Mouse (Mus musculus) cerebellum, adult 2 months (tissue): ENCODE measurements around the gene Sept10. TPM values are rescaled to one million over a fixed set of nuclear protein-coding genes. Genes with fewer than 3 reads are reported as not detected.

Experiments
- DNase-seq, 2 experiments: peaks; one replicate each; pipeline ENCODE4 v3.0.0; 2021
- H3K27ac ChIP-seq: fragments of 200-500 bp; 2 replicates; pipeline ENCODE4 v1.5.1; 2012; ENCODE audit warnings: low read length, control low read depth, inconsistent platforms; ENCODE audit not compliant: insufficient read depth
- H3K27me3 ChIP-seq: fragments of 200-500 bp; 2 replicates; pipeline ENCODE4 v1.6.1; 2012; ENCODE audit warnings: inconsistent platforms, mild to moderate bottlenecking, low read length, moderate library complexity; ENCODE audit not compliant: control insufficient read depth, insufficient read depth
- H3K4me1 ChIP-seq: fragments of 200-500 bp; 2 replicates; pipeline ENCODE4 v1.6.1; 2011; ENCODE audit warnings: low read length; ENCODE audit not compliant: control insufficient read depth, insufficient read depth
- H3K4me3 ChIP-seq: fragments of 200-500 bp; replicated peaks from 2 replicates; pipeline ENCODE3; 2011; ENCODE audit warnings: mild to moderate bottlenecking, low read depth, low read length, control low read depth; ENCODE audit not compliant: insufficient read depth
- CTCF ChIP-seq: fragments of 200-500 bp; IDR thresholded peaks from 2 replicates; pipeline ENCODE4 v1.5.1; 2011; ENCODE audit warnings: low read depth, mild to moderate bottlenecking, control low read depth, low read length, moderate library complexity, borderline replicate concordance; ENCODE audit not compliant: insufficient read depth
- POLR2A ChIP-seq: fragments of 200-500 bp; IDR thresholded peaks from 2 replicates; pipeline ENCODE4 v1.6.1; 2011; ENCODE audit warnings: low read length, control low read depth, borderline replicate concordance; ENCODE audit not compliant: insufficient read depth
- WGBS: fragments of 180-500 bp; shearing (Covaris S2); methylation state at CpG from one replicate; pipeline ENCODE4 v1.1.7; 2018; 5-methylcytosine and 5-hydroxymethylcytosine counted together
- polyA plus RNA-seq: library from polyadenylated mRNA; depleted of rRNA; stranded (reverse); fragments of >200 nt; gene quantifications from 2 replicates; pipeline ENCODE4 v1.2.3, GENCODE M21; 2012

Sept10 gene
- polyA plus RNA-seq, 1 experiment: 8.5 TPM

- TF ChIP-seq CTCF (no peak), POLR2A (no peak)
- WGBS: 46% methylated on average over 3 of the region's 3 CpGs
- no peak overlapping the region for H3K4me3 ChIP-seq
- no peaks in the 10 kb centered on the region for H3K4me1 ChIP-seq
- no peaks in the 10 kb centered on the region for H3K27me3 ChIP-seq
- no peak for DNase-seq
- H3K27ac ChIP-seq: no peak overlapping the region
Measured at GRCm38 (mm10) chr10:59249531-59249930, 27.9 kb upstream of the Sept10 start.

- Histone ChIP-seq H3K27ac (no peak overlapping the region), H3K4me3 (no peak overlapping the region), H3K4me1 (no peaks in the 10 kb centered on the region), H3K27me3 (no peaks in the 10 kb centered on the region)
- 32% methylated on average over 3 of the region's 3 CpGs for WGBS
- TF ChIP-seq POLR2A: no peak
- no peak for TF ChIP-seq CTCF
- DNase-seq: no peak
Measured at GRCm38 (mm10) chr10:59241141-59241541, 19.5 kb upstream of the Sept10 start.

GRCm38 (mm10) chr10:59237757-59238156, 16.1 kb upstream of the Sept10 start:
- Histone ChIP-seq H3K27ac (no peak overlapping the region), H3K27me3 (no peaks in the 10 kb centered on the region), H3K4me3 (no peak overlapping the region), H3K4me1 (no peaks in the 10 kb centered on the region)
- DNase-seq: no peak
- 21% methylated on average over 3 of the region's 3 CpGs for whole genome bisulfite sequencing
- no peak for TF ChIP-seq CTCF
- TF ChIP-seq POLR2A: no peak

GRCm38 (mm10) chr10:59236486-59236885, 14.8 kb upstream of the Sept10 start:
- TF ChIP-seq CTCF: no peak
- no peak for TF ChIP-seq POLR2A
- WGBS: 84% methylated on average over 6 of the region's 6 CpGs
- no peaks in the 10 kb centered on the region for H3K4me1 ChIP-seq
- DNase-seq: no peak
- H3K27me3 ChIP-seq: no peaks in the 10 kb centered on the region
- H3K4me3 ChIP-seq: no peak overlapping the region
- H3K27ac ChIP-seq: no peak overlapping the region

- TF ChIP-seq CTCF (no peak), POLR2A (no peak)
- Histone ChIP-seq H3K27me3 (no peaks in the 10 kb centered on the region), H3K27ac (no peak overlapping the region), H3K4me1 (no peaks in the 10 kb centered on the region), H3K4me3 (no peak overlapping the region)
- WGBS: 60% methylated on average over 4 of the region's 4 CpGs
- no peak for DNase-seq
Measured at GRCm38 (mm10) chr10:59235847-59236246, 14.2 kb upstream of the Sept10 start.

- DNase-seq: no peak
- H3K4me3 ChIP-seq: no peak overlapping the region
- H3K27ac ChIP-seq: no peak overlapping the region
- H3K27me3 ChIP-seq: no peaks in the 10 kb centered on the region
- H3K4me1 ChIP-seq: no peaks in the 10 kb centered on the region
- TF ChIP-seq CTCF (no peak), POLR2A (no peak)
- 86% methylated on average over 2 of the region's 2 CpGs for WGBS
Measured at GRCm38 (mm10) chr10:59235227-59235626, 13.6 kb upstream of the Sept10 start.

GRCm38 (mm10) chr10:59229205-59229820, 7.7 kb upstream of the Sept10 start:
- Histone ChIP-seq H3K27ac (no peak overlapping the region), H3K4me3 (no peak overlapping the region), H3K27me3 (no peaks in the 10 kb centered on the region), H3K4me1 (no peaks in the 10 kb centered on the region)
- 61% methylated on average over 4 of the region's 4 CpGs for WGBS
- TF ChIP-seq CTCF: no peak
- TF ChIP-seq POLR2A: no peak
- no peak for DNase-seq

- no peak for DNase-seq
- TF ChIP-seq POLR2A (no peak), CTCF (no peak)
- H3K4me1 ChIP-seq: 0 out of 2 replicates have a peak, but pooled peaks cover 3% of the 10 kb centered on the region
- 97% methylated on average over 2 of the region's 2 CpGs for WGBS
- H3K4me3 ChIP-seq: no peak overlapping the region
- no peak overlapping the region for H3K27ac ChIP-seq
- no peaks in the 10 kb centered on the region for H3K27me3 ChIP-seq
Measured at GRCm38 (mm10) chr10:59225137-59225536, 3.5 kb upstream of the Sept10 start.

- Histone ChIP-seq H3K4me1 (0 out of 2 replicates have a peak, but pooled peaks cover 3% of the 10 kb centered on the region), H3K27me3 (no peaks in the 10 kb centered on the region), H3K4me3 (no peak overlapping the region), H3K27ac (no peak overlapping the region)
- no peak for TF ChIP-seq CTCF
- TF ChIP-seq POLR2A: no peak
- 90% methylated on average over 4 of the region's 4 CpGs for WGBS
- DNase-seq: no peak
Measured at GRCm38 (mm10) chr10:59223890-59224289, 2.2 kb upstream of the Sept10 start.
